Mouse (Mus musculus) forebrain, embryonic 11.5 days (tissue): ENCODE results near the gene Slc25a5. TPM values are rescaled to one million over a fixed set of nuclear protein-coding genes. Genes with fewer than 3 reads are reported as not detected.

Experiments
- ATAC-seq: fragments of 200-750 bp; cut with Nextera tagmentation; replicated peaks from 2 replicates; pipeline ENCODE4 v1.8.0; 2017; ENCODE audit warnings: moderate TSS enrichment; ENCODE audit not compliant: low FRiP score
- DNase-seq: peaks from one replicate; pipeline ENCODE4 v3.0.0-alpha.2; 2017; ENCODE audit warnings: low spot score
- H3K27ac ChIP-seq: fragments of 300-500 bp; sonication (generic); 2 replicates; pipeline ENCODE4 v1.5.1; 2014; ENCODE audit warnings: low read depth, low read length
- H3K27me3 ChIP-seq: fragments of 300-500 bp; sonication (generic); 2 replicates; pipeline ENCODE4 v1.6.1; 2014; ENCODE audit warnings: mild to moderate bottlenecking, low read length, mixed read lengths; ENCODE audit not compliant: control insufficient read depth, insufficient read depth
- H3K36me3 ChIP-seq: fragments of 300-500 bp; sonication (generic); 2 replicates; pipeline ENCODE4 v1.6.1; 2014; ENCODE audit warnings: mild to moderate bottlenecking, low read length, moderate library complexity, mixed read lengths; ENCODE audit not compliant: control insufficient read depth, insufficient read depth
- H3K4me1 ChIP-seq: fragments of 300-500 bp; sonication (generic); replicated peaks from 2 replicates; pipeline ENCODE4 v1.6.1; 2014; ENCODE audit warnings: low read length, mixed read lengths; ENCODE audit not compliant: control insufficient read depth, insufficient read depth
- H3K4me2 ChIP-seq: fragments of 300-500 bp; sonication (generic); 2 replicates; pipeline ENCODE4 v1.6.1; 2014; ENCODE audit warnings: low read depth, mild to moderate bottlenecking, low read length, moderate library complexity, mixed read lengths; ENCODE audit not compliant: severe bottlenecking
- H3K4me3 ChIP-seq: fragments of 300-500 bp; sonication (generic); 2 replicates; pipeline ENCODE4 v1.5.1; 2014; ENCODE audit warnings: low read depth, low read length
- H3K9ac ChIP-seq: fragments of 300-500 bp; sonication (generic); 2 replicates; pipeline ENCODE4 v1.6.1; 2014; ENCODE audit warnings: low read length
- H3K9me3 ChIP-seq: fragments of 300-500 bp; sonication (generic); 2 replicates; pipeline ENCODE4 v1.6.1; 2016; ENCODE audit warnings: low read length, mixed read lengths; ENCODE audit not compliant: control insufficient read depth
- WGBS: fragments of 180-500 bp; shearing (Covaris S2); extraction: QIAGEN DNeasy Blood & Tissue Kit; methylation state at CpG from one replicate; pipeline ENCODE4 v1.1.7; 2014; 5-methylcytosine and 5-hydroxymethylcytosine counted together
- polyA plus RNA-seq: library from polyadenylated mRNA; unstranded; fragments of >200 nt; fragmentation: Nextera tagmentation; extraction: Ambion mirVana; gene quantifications from 2 replicates; pipeline ENCODE4 v1.2.1, GENCODE M21; 2014

Slc25a5 gene
- polyA plus RNA-seq, 1 experiment from 2014 or later: 819 TPM

GRCm38 (mm10) chrX:36760946-36761635 lies 34.4 kb upstream of the Slc25a5 start:
- H3K9me3 ChIP-seq: no peaks in the 10 kb centered on the region
- H3K27ac ChIP-seq: peak overlapping the region; percentile 50
- WGBS: 43% methylated on average over 6 of the region's 6 CpGs
- ATAC-seq: 0 out of 2 replicates have a peak, but pooled peaks have one; percentile 32
- H3K9ac ChIP-seq: no peak overlapping the region; the same call in 1 of the 2 replicates
- no peak for DNase-seq
- H3K36me3 ChIP-seq: no peaks in the 10 kb centered on the region
- H3K4me2 ChIP-seq: no peak overlapping the region
- H3K4me3 ChIP-seq: no peak overlapping the region
- H3K4me1 ChIP-seq: peaks cover 4% of the 10 kb centered on the region; the same call in 1 of the 2 replicates
- no peaks in the 10 kb centered on the region for H3K27me3 ChIP-seq

- ATAC-seq (no peak), DNase-seq (no peak)
- Histone ChIP-seq H3K9me3 (no peaks in the 10 kb centered on the region), H3K4me3 (no peak overlapping the region), H3K27ac (peak overlapping the region; percentile 88; the same call in 1 of the 2 replicates), H3K36me3 (no peaks in the 10 kb centered on the region), H3K4me1 (peaks cover 4% of the 10 kb centered on the region; the same call in 1 of the 2 replicates), H3K9ac (no peak overlapping the region), H3K27me3 (no peaks in the 10 kb centered on the region), H3K4me2 (peak overlapping the region; percentile 26; the same call in 1 of the 2 replicates)
- WGBS: 76% methylated on average over 5 of the region's 5 CpGs
These were observed 33.2 kb upstream of the Slc25a5 start for GRCm38 (mm10) chrX:36762289-36762688.

GRCm38 (mm10) chrX:36762894-36763293 lies 32.6 kb upstream of the Slc25a5 start:
- no peaks in the 10 kb centered on the region for H3K27me3 ChIP-seq
- H3K4me2 ChIP-seq: peak overlapping the region; percentile 26; the same call in 1 of the 2 replicates
- WGBS: 61% methylated on average over 4 of the region's 4 CpGs
- H3K9me3 ChIP-seq: no peaks in the 10 kb centered on the region
- DNase-seq: no peak
- H3K4me1 ChIP-seq: peaks cover 4% of the 10 kb centered on the region; the same call in 1 of the 2 replicates
- peak overlapping the region; percentile 88 for H3K27ac ChIP-seq
- H3K4me3 ChIP-seq: no peak overlapping the region
- no peaks in the 10 kb centered on the region for H3K36me3 ChIP-seq
- ATAC-seq: peak; percentile 42; the same call in 1 of the 2 replicates
- no peak overlapping the region for H3K9ac ChIP-seq

DNA sequence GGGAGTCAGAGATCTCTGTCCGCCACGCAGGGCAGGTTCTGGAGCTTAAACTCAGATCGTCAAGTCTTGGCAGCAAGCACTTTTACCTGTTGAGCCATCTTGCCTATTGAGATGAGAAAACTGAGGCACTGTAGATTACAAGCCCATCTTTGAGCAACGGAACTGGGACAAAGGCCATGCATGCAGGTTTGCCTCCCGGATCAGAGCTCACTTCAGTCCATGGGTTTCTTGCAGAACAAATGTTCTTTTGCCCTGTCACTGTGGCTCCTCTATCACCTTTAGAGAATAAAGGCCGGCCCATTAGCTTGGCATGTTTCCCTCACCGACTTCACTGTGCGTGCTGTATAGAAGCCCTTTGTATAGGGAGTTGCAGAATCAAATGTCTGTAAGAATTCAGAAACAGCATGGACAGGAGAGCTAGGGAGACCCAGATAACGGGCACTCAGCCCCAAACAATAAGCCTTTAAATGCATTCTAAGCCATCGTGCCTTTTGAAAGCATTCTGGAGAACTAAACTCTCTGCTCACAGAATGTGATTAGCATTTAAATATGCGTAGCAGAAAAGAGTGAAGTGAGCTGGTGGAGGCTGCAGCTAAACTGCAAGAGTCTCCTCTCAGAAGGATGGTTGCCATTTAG lies 32.0 kb upstream of the Slc25a5 start:
- H3K4me1 ChIP-seq: peaks cover 4% of the 10 kb centered on the region; the same call in 1 of the 2 replicates
- DNase-seq (peak; percentile 52), ATAC-seq (peak; percentile 85)
- no peaks in the 10 kb centered on the region for H3K27me3 ChIP-seq
- 31% methylated on average over 11 of the region's 11 CpGs for WGBS
- peak overlapping the region; percentile 88 for H3K27ac ChIP-seq
- H3K4me2 ChIP-seq: peak overlapping the region; percentile 26; the same call in 1 of the 2 replicates
- H3K4me3 ChIP-seq: no peak overlapping the region
- no peaks in the 10 kb centered on the region for H3K36me3 ChIP-seq
- H3K9me3 ChIP-seq: no peaks in the 10 kb centered on the region
- H3K9ac ChIP-seq: no peak overlapping the region

GRCm38 (mm10) chrX:36763934-36764317 lies 31.5 kb upstream of the Slc25a5 start:
- Histone ChIP-seq H3K4me2 (0 out of 2 replicates have a peak overlapping the region, but pooled peaks have one; percentile 8), H3K27ac (peak overlapping the region; percentile 88), H3K27me3 (no peaks in the 10 kb centered on the region), H3K9ac (peak overlapping the region; percentile 35), H3K36me3 (no peaks in the 10 kb centered on the region), H3K4me1 (peaks cover 4% of the 10 kb centered on the region; the same call in 1 of the 2 replicates), H3K4me3 (no peak overlapping the region), H3K9me3 (no peaks in the 10 kb centered on the region)
- WGBS: 17% methylated on average over 2 of the region's 2 CpGs
- no peak for DNase-seq
- ATAC-seq: peak; percentile 13; the same call in 1 of the 2 replicates

- no peak overlapping the region for H3K4me2 ChIP-seq
- ATAC-seq (no peak), DNase-seq (no peak)
- no peaks in the 10 kb centered on the region; the same call in 1 of the 2 replicates for H3K4me1 ChIP-seq
- H3K27me3 ChIP-seq: no peaks in the 10 kb centered on the region
- H3K27ac ChIP-seq: no peak overlapping the region
- 59% methylated on average over 5 of the region's 5 CpGs for WGBS
- no peaks in the 10 kb centered on the region for H3K36me3 ChIP-seq
- H3K4me3 ChIP-seq: no peak overlapping the region
- no peaks in the 10 kb centered on the region for H3K9me3 ChIP-seq
- H3K9ac ChIP-seq: no peak overlapping the region
These were observed 28.1 kb upstream of the Slc25a5 start for GRCm38 (mm10) chrX:36767386-36767785.

DNA sequence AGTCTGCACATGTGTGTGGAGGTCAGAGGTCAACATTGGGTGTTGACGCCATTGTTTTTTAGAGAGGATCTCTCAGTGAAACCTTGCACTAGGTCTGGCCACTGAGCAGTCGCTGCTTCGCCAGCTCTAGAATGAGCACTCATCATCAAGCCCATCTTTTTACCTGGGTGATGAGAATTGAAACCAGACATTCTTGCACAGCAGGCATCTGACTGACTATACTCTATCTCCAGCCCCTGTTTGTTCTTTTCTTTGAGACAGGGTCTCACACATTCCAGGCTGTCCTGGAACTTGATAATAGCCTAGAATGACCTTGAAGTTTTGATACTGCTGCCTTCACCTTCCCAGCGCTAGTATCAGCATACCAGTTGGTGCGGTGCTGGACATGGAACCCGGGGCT lies 22.9 kb upstream of the Slc25a5 start:
- no peak for ATAC-seq
- Histone ChIP-seq H3K27ac (no peak overlapping the region), H3K4me3 (no peak overlapping the region), H3K27me3 (no peaks in the 10 kb centered on the region), H3K4me1 (no peaks in the 10 kb centered on the region), H3K9me3 (no peaks in the 10 kb centered on the region), H3K4me2 (no peak overlapping the region), H3K9ac (no peak overlapping the region), H3K36me3 (no peaks in the 10 kb centered on the region)
- 90% methylated on average over 6 of the region's 6 CpGs for WGBS
- no peak for DNase-seq

DNA sequence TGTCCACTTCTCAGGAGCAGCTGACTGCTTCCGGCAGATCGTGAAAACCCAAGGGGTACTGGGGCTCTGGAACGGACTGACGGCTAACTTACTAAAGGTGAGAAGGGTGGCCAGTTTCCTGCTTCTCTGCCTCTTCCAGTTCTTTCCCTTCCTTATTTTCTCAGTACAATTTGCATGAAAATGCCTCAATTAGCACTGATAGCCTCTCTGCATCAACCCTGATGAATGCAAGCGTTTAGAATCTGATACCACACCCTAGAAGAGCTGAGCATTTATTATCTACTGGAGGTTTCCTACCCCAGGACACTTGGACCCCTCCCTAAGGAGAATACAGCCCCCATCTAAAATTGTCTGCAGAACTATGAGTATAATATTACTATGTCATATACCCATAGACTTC lies 19.9 kb upstream of the Slc25a5 start:
- H3K27ac ChIP-seq: no peak overlapping the region
- no peaks in the 10 kb centered on the region for H3K27me3 ChIP-seq
- no peak overlapping the region for H3K9ac ChIP-seq
- no peaks in the 10 kb centered on the region for H3K9me3 ChIP-seq
- no peak overlapping the region for H3K4me3 ChIP-seq
- ATAC-seq: no peak
- H3K36me3 ChIP-seq: no peaks in the 10 kb centered on the region
- 87% methylated on average over 5 of the region's 5 CpGs for WGBS
- H3K4me1 ChIP-seq: no peaks in the 10 kb centered on the region
- DNase-seq: no peak
- no peak overlapping the region for H3K4me2 ChIP-seq
